Mouse (Mus musculus) liver, adult 10 weeks (tissue): ENCODE data around the gene Glp1r. TPM values are rescaled to one million over a fixed set of nuclear protein-coding genes. Genes with fewer than 3 reads are reported as not detected.

Experiments used
- polyA plus RNA-seq: library from polyadenylated mRNA; stranded (reverse); fragments of 350-450 nt; fragmentation: Illumina TruSeq; extraction: RNeasy Lipid Tissue Mini Kit (QIAGEN cat#74804); gene quantifications from one replicate; pipeline ENCODE4 v1.2.3, GENCODE M21; 2014; ENCODE audit warnings: low read depth, low replicate concordance

The Glp1r gene
- not detected for polyA plus RNA-seq

DNA sequence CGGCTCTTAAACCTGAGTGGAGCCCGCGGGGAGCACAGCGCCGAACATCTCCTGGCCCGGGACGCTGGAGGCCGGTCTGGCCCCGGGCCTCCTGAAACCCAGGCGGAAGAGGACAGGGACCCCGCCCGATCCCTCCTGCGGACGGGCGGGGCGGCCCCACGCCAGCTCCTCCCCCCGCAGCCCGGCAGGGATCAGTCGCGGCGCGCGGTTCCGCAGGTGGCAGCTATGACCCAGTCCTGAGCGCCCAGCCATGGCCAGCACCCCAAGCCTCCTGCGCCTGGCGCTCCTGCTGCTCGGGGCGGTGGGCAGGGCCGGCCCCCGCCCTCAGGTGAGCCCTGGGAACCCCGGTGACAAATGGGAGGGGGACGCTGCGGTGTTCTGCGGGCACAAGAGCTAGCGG lies at the start of gene Glp1r:
TSS of gene Glp1r (plus strand) at position 191 of the 400 bp plus-strand sequence.

DNA sequence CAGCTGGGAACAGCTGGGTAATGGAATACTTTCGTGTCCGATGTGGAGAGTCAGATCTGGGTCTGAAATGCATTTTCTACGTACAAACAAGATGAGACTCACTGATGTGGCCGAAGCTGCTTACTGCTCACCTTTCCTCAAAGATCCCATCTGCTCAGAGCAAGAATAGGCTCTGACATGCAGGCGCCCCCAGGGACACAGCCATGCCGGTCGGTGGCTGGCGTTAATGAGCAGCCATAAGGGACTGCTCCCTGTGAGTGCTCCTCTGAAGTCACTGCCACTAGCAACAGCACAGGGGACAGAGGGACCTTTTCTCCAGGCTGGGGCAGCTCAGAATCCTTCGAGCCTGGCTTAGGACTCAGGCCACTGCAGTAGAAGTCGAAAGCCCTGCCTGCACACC lies 52.7 kb downstream of the Glp1r start, which contains the start of gene Umodl1:
TSS of gene Umodl1 (plus strand) at position 301 of the 400 bp plus-strand sequence.

Other genes starting within 250 kb of the Glp1r start
- gene Umodl1, start 52.8 kb downstream of the Glp1r start, polyA plus RNA-seq, result not detected
- gene Abcg1, start 155.9 kb downstream of the Glp1r start, polyA plus RNA-seq, result 1.3 TPM
- gene Tff3, start 227.8 kb downstream of the Glp1r start, polyA plus RNA-seq, result not detected
- not detected for gene Tff2, start 242.5 kb downstream of the Glp1r start, polyA plus RNA-seq